Mouse (Mus musculus): ENCODE data around the gene Slc22a14. TPM values are rescaled to one million over a fixed set of nuclear protein-coding genes. Genes with fewer than 3 reads are reported as not detected.

Gene Slc22a14
- polyA plus RNA-seq, 3 experiments from 2014 or later, result not detected

- ATAC-seq, result no peak
Observed at GRCm38 (mm10) chr9:119355943-119356342, 9.4 kb downstream of the Slc22a14 start.

- ATAC-seq, result no peak
Observed at GRCm38 (mm10) chr9:119353926-119354325, 11.4 kb downstream of the Slc22a14 start.

DNA sequence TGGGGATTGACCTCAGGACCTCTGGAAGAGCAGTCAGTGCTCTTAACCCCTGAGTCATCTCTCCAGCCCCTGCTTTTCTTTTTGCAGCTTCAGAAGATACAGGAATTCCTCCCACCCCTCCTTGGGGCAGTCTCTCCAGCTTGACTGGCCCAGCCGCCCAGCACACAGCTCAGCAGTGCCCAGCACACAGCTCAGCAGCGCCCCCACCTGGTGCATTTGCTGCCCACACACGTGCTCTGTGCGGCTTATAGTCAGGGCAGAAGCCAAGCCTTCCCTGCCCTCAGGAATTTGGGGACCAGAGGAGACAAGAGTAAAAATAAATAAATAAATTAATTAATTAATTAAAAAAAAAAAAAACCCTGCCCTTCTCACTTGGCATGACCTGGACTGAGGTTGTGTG lies 13.3 kb downstream of the Slc22a14 start:
- peak; percentile 83 for ATAC-seq

DNA sequence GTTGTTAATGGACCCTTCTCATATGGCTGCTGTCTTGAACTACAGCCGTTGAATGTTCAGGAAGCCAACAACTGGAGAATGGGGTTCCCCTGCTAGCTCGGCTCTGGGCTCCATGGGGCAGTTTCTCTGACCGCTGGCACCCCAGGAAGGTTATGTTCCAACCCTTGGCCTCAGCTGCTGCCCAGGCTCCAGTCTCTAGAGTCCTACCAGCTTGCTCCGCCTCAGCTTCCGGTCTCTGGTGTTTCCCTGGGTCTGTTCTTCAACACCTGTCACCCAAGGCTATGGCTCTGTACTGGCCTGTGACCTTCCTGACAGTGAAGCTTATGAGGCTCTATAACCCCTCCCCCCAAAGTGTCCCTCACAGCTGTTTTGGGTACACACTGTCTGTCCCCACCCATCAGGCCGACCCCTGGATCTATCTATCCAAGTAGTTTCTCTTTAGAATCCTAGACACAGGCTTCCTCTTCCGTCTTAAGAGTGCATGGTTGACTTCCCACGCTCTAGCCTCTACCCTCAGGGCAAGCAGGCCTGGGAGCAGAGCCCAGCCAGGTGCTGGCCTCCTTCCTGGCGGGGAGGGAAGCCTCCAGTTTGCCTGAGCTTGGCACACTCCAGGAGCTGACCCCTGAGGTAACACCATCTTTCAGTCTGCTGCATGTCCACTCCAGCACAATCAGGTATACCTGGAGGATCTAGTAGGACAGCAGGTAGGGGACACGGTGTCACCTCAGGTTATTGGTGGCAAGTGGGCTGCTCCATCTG lies 14.2 kb downstream of the Slc22a14 start:
- no peak for ATAC-seq

DNA sequence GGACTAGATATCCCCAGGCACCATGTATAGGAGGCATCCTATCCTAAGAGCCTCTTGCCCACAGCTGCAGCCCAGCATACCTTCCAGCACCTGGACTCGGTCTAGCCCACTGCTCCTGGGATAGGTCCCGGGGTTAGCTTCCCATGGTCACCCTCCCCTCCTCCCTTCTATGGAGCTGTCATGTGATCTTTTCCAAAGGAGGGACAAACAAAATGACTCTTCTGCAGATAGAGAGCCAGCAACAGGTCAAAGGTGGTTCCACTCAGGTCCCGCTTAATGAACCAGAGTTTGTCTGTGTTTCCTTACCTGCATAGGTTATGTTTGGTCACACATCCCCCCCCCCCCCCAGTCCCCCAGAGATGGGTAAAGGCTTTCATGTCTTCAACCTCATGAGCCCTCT lies 14.8 kb downstream of the Slc22a14 start:
- no peak for ATAC-seq

- no peak for ATAC-seq
Observed at GRCm38 (mm10) chr9:119346376-119346775, 19.0 kb downstream of the Slc22a14 start.

DNA sequence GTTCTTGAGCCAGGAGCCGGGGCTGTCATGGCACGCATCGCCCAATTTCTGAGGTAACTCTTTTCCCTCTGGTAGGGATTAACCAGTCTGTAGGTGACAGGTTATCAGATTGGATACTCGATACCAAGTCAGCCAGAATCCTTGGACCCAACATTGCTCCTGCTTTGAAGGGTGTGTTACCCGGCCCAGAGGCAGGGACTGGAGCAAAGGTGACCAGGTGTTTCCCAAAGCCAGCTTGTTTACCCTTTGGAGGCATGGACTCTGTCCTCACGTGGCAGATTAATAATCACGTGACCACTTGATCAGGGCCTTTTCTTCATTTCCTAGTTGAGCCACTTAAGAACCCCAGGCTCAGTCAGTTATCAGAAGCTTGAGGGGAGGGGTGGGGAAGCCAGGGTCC lies 22.6 kb downstream of the Slc22a14 start:
- no peak for ATAC-seq

DNA sequence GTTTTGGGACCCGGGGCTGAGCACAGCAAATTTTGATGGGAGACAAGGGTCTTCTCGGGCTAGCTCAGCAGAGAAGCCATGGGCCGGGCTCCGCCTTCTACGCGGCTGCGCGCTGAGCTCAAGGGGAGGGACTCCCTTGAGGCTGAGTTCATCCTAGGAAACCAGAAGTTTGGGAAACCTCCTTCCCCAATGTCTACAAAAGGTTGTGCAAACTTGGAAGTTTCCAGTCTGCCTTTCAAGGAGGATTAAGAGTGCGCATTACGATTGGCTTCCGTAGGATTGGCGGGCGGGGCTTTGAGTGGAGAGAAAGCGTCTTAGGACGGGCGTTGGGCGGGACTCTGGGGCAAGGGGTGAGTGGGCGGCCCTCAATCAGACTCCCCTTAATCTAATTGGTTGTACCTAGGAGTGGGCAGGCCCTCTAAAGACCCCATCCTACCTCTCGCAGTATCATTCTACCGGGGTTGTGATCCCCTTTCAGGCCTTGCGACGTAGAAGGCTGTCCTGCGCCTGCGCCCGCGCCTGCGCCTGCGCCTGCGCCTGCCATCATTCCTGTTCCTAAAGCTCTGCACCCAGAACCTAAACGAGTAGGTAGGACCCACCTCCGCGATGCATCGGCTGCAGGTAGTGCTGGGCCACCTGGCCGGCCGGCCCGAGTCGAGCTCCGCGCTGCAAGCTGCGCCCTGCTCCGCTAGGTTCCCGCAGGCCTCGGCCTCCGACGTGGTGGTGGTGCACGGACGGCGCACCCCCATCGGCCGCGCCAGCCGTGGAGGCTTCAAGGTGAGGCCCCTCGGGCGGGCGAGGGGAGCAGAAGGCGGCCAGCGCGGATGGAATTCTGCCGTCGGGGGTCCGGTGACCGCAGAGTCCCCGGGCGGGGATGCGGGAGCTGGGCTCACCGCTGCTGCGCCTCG lies 24.2 kb downstream of the Slc22a14 start, which contains the start of gene Myd88:
Gene Myd88, minus strand, starts transcription at position 503 of the 908 bp plus-strand sequence.
- ATAC-seq, result peak; percentile 94

DNA sequence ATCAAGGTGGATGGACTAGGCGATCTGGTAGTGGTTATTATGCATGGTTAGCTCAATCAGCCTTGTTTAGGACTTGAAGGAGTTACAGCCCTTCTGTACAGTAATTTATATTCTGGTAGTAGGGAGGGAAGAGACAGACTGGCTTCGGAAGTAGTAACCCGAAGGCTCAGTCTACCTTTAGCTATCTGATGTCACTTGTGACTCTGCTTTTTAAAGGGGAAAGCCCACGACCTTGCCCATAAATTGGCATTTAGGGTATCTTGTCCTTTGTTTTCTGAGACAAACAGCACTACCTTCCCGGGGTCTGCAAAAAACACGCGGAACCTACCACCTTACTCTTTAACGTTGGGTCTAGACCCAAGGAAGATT lies 25.2 kb downstream of the Slc22a14 start:
- no peak for ATAC-seq

DNA sequence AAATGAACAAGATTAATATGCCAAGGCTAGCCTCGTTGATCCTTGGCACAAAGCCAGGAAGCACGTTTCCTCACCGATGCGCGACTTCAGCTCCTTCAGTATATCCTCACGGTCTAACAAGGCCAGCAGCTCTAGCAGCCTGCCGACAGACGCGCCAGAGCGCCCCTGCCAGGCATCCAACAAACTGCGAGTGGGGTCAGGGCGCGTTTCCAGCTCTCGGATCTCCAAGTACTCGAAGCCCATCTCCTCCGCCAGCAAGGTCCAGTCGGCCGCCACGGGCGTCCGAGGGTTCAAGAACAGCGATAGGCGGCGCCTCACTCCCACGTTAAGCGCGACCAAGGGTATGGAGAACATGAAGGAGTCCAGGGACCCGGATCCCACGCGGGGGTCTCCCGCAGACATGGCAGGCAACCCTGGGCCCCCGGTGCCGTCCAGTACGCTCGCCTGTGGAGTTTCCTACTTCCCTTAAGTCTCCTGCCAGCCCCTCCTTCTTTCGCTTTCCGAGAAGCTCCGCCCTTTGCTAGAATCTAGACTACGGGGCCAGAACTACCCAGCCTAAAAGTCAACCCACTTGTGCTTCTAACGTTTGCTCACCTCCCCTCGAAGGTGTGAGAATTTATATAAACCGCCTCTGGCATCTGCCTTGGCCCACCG lies 25.7 kb downstream of the Slc22a14 start, which contains the start of gene Acaa1a:
Gene Acaa1a, plus strand, starts transcription at position 119 of the 654 bp plus-strand sequence.
- peak; percentile 49 for ATAC-seq

- ATAC-seq, result no peak
Observed at GRCm38 (mm10) chr9:119339106-119339505, 26.2 kb downstream of the Slc22a14 start.

DNA sequence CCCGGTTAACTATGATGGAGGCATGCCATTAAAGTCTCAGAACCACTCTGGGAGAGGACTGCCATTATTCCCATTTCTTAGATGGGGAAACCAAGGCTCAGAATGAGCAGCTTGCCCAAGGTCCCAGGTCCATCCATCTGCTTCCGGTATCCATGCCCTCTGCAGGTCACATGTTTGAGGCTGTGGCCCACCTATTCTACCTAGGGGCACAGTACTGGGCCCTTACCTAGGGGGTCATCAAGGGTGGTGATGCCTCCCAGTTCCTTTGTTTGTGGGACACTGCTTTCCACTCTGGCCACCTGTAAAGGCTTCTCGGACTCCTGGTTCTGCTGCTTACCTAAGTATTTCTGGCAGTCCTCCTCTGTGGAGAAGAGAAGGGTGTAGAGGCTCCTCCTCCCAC lies 27.0 kb downstream of the Slc22a14 start:
- ATAC-seq, result no peak

DNA sequence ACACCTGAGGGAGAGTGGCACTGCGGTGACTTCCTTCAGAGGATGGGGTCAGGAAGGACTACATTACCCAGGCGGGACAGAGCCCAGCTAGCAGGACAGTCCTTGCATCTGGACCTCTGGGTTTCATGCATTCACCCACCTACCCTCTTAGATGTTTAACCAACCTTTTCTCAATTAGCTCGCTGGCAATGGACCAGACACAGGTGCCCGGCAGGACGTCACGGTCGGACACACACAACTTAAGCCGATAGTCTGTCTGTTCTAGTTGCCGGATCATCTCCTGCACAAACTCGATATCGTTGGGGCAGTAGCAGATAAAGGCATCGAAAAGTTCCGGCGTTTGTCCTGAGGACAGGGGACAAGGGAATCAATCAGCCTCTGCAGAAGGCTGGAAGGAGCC lies 27.5 kb downstream of the Slc22a14 start:
- ATAC-seq, result no peak

DNA sequence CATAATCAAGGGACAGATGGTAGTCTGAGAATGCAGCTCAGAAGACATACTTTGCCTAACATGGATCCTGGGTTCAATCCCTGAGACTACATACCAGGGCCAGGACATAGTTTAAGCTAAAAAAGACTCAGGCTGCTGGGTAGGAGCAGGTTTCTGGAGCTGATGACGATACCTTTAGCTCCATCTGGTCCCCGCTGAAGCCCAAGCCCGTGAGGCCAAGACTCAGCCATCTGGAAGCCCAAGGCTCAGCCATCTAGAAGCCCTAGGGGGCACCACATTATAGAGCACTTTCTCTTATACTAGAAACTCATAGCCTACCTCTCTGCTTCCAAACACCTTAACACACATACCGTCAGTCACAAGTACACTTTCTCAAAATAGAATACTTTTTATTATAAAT lies 29.8 kb downstream of the Slc22a14 start:
- ATAC-seq, result no peak

- ATAC-seq, result no peak
Observed at GRCm38 (mm10) chr9:119334834-119335233, 30.5 kb downstream of the Slc22a14 start.

DNA sequence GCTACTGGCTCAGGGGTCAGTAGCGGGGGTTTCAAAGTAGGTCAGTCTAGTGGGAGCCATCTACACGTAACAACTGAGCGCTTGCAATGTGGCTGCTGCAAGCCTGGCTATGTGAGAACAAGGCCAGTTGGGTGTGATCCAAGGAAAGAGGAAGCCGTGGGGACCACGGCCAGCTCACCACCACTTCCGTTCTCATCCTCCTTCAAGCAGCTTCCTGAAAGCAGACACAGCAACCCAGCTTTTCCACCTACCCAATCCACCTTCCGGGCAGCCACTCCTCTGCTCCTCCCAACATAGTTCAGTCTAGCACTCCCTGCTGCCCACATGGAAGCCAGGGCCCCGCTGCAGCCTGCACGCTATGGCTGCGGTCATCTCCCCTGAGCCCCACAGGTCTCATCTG lies 31.0 kb downstream of the Slc22a14 start:
- peak; percentile 72 for ATAC-seq

DNA sequence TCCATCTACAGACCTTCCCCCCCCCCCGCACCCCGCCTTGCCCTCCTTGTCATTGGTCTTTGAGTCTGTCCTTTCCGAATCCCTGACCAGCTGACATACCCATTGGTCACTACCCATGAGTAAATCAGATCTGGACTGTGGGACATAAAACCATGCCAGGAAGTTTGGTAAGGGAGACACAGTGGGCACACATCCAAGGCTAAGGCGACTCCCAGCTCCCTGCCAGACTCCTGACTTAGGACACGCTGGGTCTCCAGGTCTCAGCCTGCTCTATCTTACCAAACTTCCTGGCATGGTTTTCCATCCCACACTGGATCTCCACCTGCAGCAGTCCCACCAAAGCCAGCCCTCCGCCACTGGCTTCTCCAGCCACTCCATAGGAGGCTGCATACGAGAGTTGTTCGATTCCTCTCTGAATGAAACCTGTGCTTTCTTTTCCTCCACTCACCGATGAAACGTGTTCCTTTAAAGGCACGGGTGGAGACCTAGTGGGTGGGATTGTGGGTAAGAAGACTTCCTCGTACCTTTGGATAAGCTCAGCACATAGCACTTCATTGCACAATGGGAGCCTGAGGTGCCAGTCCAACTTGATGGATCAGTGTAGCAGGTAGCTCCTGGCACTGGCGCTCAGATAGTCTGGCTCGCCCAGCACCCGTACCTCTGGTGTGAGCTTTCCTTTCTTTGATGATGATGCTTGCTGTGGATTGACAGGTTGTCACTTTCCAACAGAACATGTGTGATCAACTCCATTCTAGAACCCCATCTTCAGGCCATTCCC lies 35.0 kb downstream of the Slc22a14 start:
- no peak for ATAC-seq

- ATAC-seq, result no peak
Observed at GRCm38 (mm10) chr9:119328488-119328887, 36.9 kb downstream of the Slc22a14 start.

DNA sequence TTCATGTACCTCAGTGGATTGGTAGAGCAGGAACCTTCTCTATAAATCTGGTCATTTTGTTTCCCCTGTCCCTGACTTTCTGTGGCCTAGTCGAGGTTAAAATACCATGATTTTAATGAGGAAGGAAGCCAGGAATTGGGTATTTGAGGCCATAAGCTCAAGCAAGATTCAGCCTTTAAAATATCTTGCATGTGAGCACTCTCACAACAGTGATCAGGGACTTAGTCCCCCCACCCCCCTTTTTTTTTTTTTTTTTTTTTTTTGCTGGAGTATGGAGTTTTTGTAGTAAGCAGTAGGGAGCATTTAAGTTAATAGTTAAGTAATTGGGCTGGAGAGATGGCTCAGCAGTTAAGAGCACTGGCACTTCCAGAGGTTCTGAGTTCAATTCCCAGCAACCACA lies 41.2 kb downstream of the Slc22a14 start:
- ATAC-seq, result no peak

- ATAC-seq, result no peak
Observed at GRCm38 (mm10) chr9:119323260-119323645, 42.1 kb downstream of the Slc22a14 start.

DNA sequence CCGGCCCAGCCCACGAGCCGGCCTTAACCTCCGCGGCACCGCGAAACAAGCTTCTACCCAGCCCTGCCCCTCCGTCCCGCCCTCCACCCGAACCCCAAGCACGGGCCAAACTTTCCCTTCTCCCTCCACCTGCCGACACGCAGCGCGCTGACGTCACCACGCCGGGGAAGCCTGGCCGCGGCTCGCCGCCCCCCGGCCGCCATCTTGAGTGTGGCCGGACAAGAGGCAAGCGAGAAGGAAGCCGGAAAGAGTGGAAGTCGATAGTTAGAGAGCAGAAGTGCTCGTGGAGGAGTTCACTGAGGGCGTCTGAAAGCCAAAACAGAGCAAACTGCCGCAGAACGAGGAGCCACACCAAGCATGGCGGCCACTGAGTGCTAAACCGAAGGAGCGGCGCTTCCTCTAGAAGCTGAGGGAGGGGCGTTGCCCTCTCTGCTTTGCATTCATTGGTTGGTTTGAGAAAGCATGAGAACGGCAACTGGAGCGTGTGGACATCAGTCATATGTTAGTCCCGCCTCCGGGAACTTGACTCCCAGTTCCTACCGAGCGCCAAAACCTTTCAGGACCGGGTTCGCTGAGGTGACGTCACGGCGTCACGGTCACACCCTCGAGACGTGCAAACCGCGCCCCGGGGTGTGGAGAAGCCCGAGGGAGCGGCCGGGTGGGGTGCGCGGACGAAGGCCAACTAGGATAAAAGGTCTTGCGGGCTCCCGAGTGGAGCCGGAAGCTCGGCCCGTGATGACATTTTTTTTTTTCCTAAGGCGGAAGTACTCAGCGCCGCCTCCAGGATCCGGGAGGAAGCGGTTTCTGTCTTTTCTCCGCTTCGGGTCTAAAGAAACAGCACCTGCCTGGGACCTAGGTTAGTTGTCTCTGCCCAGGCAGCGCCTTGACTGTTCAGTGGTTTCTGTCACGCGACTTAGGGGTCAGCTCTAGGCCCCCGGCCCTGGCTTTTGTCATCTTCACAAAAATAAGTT lies 42.8 kb downstream of the Slc22a14 start, which contains the start of gene Oxsr1:
Gene Oxsr1, minus strand, starts transcription at position 139 of the 971 bp plus-strand sequence.
- ATAC-seq, result peak; percentile 93
